Mouse (Mus musculus) embryonic facial prominence, embryonic 11.5 days (tissue): ENCODE results near the gene Lsm4. TPM values are rescaled to one million over a fixed set of nuclear protein-coding genes. Genes with fewer than 3 reads are reported as not detected.
A peak's percentile ranks its signal among the peaks of the same experiment; 100 is the strongest.

Source experiments
- ATAC-seq: fragments of 200-750 bp; cut with Nextera tagmentation; replicated peaks from 2 replicates; pipeline ENCODE4 v1.8.0; 2017; ENCODE audit warnings: low read depth; ENCODE audit not compliant: insufficient number of reproducible peaks, low FRiP score, low TSS enrichment
- DNase-seq: peaks from one replicate; pipeline ENCODE4 v3.0.0-alpha.2; 2015; ENCODE audit warnings: low spot score
- H3K27ac ChIP-seq: fragments of 300-500 bp; sonication (generic); replicated peaks from 2 replicates; pipeline ENCODE4 v1.5.1; 2014; ENCODE audit warnings: mild to moderate bottlenecking, low read depth, low read length, control low read depth
- H3K27me3 ChIP-seq: fragments of 300-500 bp; sonication (generic); 2 replicates; pipeline ENCODE4 v1.6.1; 2014; ENCODE audit warnings: mild to moderate bottlenecking, low read length, moderate library complexity, mixed read lengths; ENCODE audit not compliant: control insufficient read depth, insufficient read depth
- H3K36me3 ChIP-seq: fragments of 300-500 bp; sonication (generic); replicated peaks from 2 replicates; pipeline ENCODE4 v1.6.1; 2014; ENCODE audit warnings: low read depth, mild to moderate bottlenecking, low read length, moderate library complexity, mixed read lengths; ENCODE audit not compliant: control insufficient read depth, insufficient read depth
- H3K4me1 ChIP-seq: fragments of 300-500 bp; sonication (generic); 2 replicates; pipeline ENCODE4 v1.6.1; 2014; ENCODE audit warnings: low read length, mixed read lengths; ENCODE audit not compliant: control insufficient read depth, insufficient read depth
- H3K4me2 ChIP-seq: fragments of 300-500 bp; sonication (generic); 2 replicates; pipeline ENCODE4 v1.6.1; 2014; ENCODE audit warnings: low read depth, mild to moderate bottlenecking, control low read depth, low read length, moderate library complexity
- H3K4me3 ChIP-seq: fragments of 300-500 bp; sonication (generic); 2 replicates; pipeline ENCODE4 v1.5.1; 2014; ENCODE audit warnings: low read depth, low read length, control low read depth
- H3K9ac ChIP-seq: fragments of 300-500 bp; sonication (generic); replicated peaks from 2 replicates; pipeline ENCODE4 v1.6.1; 2014; ENCODE audit warnings: mild to moderate bottlenecking, control low read depth, low read length
- H3K9me3 ChIP-seq: fragments of 300-500 bp; sonication (generic); replicated peaks from 2 replicates; pipeline ENCODE4 v1.6.1; 2016; ENCODE audit warnings: mild to moderate bottlenecking, low read length, inconsistent platforms, mixed read lengths; ENCODE audit not compliant: control insufficient read depth
- WGBS: fragments of 180-500 bp; shearing (Covaris S2); extraction: QIAGEN DNeasy Blood & Tissue Kit; methylation state at CpG from one replicate; pipeline ENCODE4 v1.1.7; 2014; 5-methylcytosine and 5-hydroxymethylcytosine counted together
- polyA plus RNA-seq: library from polyadenylated mRNA; unstranded; fragments of >200 nt; fragmentation: Nextera tagmentation; extraction: Ambion mirVana; gene quantifications from 2 replicates; pipeline ENCODE4 v1.2.1, GENCODE M21; 2014

The Lsm4 gene
- polyA plus RNA-seq, 1 experiment from 2014 or later = 334 TPM

DNA sequence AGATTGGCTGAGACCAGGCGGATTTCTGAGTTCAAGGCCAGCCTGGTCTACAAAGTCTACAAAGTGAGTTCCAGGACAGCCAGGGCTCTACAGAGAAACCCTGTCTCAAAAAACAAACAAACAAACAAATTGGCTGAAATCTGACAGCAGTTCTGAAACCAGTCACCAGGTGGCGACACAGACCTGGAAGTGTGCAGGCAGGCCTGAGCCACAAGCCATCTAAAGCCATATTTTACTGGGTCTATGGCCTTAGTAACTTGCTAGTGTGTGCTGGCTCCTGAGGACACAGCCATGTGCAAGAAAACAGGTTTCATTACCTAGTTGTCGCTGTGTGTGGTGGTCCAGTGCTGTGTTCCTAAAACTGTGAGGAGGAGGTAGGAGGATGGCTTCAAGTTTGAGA lies 47.7 kb downstream of the Lsm4 start:
- H3K9me3 ChIP-seq = no peaks in the 10 kb centered on the region
- H3K27me3 ChIP-seq = no peaks in the 10 kb centered on the region
- H3K4me3 ChIP-seq = no peak overlapping the region
- H3K27ac ChIP-seq = no peak overlapping the region
- DNase-seq = peak; percentile 80
- H3K4me1 ChIP-seq = no peaks in the 10 kb centered on the region
- whole genome bisulfite sequencing = 1% methylated on average over 3 of the region's 3 CpGs
- no peak overlapping the region for H3K4me2 ChIP-seq
- ATAC-seq = no peak
- H3K36me3 ChIP-seq = no peaks in the 10 kb centered on the region
- no peak overlapping the region for H3K9ac ChIP-seq

DNA sequence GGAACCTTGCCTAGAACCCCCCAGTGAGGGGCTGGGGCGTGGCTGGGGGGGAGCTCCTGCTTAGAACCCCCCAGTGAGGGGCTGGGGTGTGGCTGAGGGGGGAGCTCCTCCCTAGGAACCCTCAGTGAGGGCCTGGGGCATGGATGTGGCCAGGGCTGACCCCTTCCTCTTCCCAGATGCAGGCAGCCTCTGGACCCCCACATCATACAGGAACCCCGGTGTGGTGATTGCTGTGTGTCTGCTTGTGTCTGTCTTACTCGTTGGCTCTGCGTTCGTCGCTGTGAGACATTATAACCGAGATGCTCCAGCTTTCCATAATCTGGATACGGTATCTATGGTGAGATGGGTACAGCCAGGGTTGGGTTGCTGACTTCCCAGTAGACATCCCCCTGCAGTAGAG lies 48.6 kb downstream of the Lsm4 start:
- H3K36me3 ChIP-seq = no peaks in the 10 kb centered on the region
- no peaks in the 10 kb centered on the region for H3K4me1 ChIP-seq
- ATAC-seq (no peak), DNase-seq (no peak)
- no peaks in the 10 kb centered on the region for H3K27me3 ChIP-seq
- no peak overlapping the region for H3K4me2 ChIP-seq
- no peak overlapping the region for H3K9ac ChIP-seq
- no peak overlapping the region for H3K27ac ChIP-seq
- WGBS = 81% methylated on average over 8 of the region's 8 CpGs
- no peaks in the 10 kb centered on the region for H3K9me3 ChIP-seq
- H3K4me3 ChIP-seq = no peak overlapping the region

DNA sequence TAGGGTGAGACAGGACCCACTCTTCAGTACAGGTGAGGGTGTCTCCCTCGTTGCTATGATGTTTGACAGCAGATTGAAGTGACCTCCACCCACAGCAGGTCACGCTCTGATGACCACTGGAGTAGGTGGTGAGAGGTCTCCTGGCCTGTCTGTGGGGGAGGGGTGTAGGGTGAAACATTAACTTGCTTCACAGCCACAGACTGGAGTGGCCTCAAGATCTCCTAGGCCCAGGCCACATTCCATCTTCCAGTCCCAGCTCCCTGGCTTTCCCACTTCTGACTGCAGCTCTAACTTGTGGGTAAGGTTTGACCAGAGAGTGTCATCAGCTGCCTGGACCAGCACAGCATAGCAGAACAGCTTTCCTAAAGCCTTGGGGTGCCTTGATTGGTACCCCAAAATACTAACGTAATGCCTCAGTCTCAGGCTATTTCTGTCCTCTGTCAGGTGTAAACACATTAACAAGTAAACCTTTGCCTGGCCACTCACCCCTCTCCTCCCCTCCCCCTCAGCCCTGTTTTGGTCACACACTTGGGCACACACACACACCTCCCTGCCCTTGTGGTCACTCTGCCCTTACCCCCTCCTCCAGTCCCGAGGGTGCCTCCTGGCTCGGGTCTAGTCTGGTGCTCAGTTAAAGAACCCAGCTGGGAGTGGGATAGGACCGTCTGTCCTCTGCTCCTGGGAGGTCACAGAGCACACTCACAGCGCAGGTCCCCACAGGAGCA lies 50.6 kb downstream of the Lsm4 start, which contains the start of gene Pde4c:
Pde4c (plus strand) TSS at position 235 of the 725 bp plus-strand sequence.
- Histone ChIP-seq H3K36me3 (no peaks in the 10 kb centered on the region), H3K4me1 (no peaks in the 10 kb centered on the region), H3K4me2 (no peak within 1 kb of the TSS), H3K9me3 (no peaks in the 10 kb centered on the region), H3K4me3 (no peak within 1 kb of the TSS), H3K9ac (no peak within 1 kb of the TSS), H3K27me3 (no peaks in the 10 kb centered on the region), H3K27ac (no peak within 1 kb of the TSS)
- WGBS = 68% methylated on average over 7 of the region's 7 CpGs
- ATAC-seq (no peak), DNase-seq (no peak)

DNA sequence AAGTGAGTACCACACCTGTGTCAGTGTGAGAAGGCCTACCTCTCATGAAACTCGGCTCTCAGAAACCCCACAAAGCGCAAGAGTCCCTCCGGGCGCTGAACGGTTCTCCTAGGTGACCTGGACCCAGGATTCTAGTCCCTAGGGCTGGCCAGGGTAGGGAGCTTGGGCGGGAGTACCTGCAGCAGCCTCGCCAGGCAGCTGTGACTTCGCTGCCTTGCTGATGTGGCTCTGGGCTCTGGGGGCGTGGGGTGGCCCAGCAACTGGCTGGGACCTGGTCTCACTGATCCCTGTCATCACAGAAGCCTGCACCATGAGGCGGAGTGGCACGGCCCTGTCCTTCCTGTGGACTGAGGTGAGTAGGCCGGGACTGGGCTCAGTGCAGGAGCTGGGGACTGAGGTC lies 51.2 kb downstream of the Lsm4 start:
- DNase-seq (no peak), ATAC-seq (no peak)
- Histone ChIP-seq H3K27ac (no peak overlapping the region), H3K4me2 (no peak overlapping the region), H3K9ac (no peak overlapping the region), H3K36me3 (no peaks in the 10 kb centered on the region), H3K4me3 (no peak overlapping the region), H3K4me1 (no peaks in the 10 kb centered on the region), H3K9me3 (no peaks in the 10 kb centered on the region), H3K27me3 (peaks cover 4% of the 10 kb centered on the region)
- 73% methylated on average over 12 of the region's 12 CpGs for WGBS

DNA sequence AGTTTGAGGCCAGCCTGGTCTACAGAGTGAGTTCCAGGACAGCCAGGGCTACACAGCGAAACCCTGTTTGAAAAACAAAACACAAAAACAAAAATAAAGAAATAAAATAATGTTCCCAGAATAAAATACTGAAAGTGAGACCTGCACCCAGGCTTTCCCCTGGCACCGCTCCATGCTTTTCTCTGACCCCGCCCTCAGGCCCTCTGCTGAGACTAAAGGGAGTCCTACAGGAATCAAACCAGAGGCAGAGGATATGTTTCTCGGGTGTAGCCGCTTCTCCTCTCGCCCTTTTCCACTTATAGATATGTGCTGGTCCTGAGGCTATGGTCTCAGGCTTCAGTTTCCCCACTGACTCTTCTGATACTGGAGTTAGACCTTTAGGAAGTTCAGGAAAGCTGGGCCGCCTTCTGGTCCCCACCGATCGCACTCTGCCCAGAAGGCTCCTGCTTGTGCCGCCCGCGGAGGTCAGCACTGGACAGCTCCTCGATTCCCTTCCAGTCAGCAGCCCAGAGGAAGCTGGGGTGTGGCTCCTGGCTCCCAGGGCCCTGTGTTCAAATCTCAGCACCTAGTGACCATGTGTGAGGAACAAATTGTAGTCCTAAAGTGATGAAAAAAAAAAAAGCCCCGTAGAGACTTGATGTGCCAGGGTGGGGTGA lies 52.9 kb downstream of the Lsm4 start:
- ATAC-seq (no peak), DNase-seq (peak; percentile 61)
- WGBS = 26% methylated on average over 14 of the region's 14 CpGs
- H3K27me3 ChIP-seq = peaks cover 18% of the 10 kb centered on the region
- no peak overlapping the region for H3K4me2 ChIP-seq
- no peaks in the 10 kb centered on the region for H3K9me3 ChIP-seq
- peaks cover 2% of the 10 kb centered on the region; the same call in 1 of the 2 replicates for H3K4me1 ChIP-seq
- no peak overlapping the region for H3K27ac ChIP-seq
- no peaks in the 10 kb centered on the region for H3K36me3 ChIP-seq
- no peak overlapping the region for H3K4me3 ChIP-seq
- no peak overlapping the region for H3K9ac ChIP-seq

DNA sequence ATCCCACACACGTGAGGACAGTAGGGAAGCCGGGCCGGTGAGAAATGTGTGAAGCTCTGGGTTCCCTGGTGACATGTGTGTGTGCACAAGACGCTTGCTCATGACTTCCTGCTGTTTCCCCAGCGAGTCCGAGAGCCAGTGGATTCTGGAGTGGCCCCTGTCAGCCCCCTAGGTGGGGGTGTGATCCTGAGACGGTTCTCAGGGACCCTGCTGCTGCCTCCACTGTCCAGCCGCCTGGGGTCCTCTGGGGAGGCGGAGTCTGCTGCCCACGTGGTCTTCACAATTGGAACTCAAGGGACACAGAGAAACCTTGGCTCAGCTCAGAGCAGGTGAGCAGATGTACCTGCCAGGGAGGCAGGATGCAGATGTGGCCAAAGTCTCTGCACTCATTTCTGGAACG lies 53.7 kb downstream of the Lsm4 start:
- Histone ChIP-seq H3K4me1 (peaks cover 2% of the 10 kb centered on the region; the same call in 1 of the 2 replicates), H3K9ac (no peak overlapping the region), H3K36me3 (no peaks in the 10 kb centered on the region), H3K27me3 (peaks cover 19% of the 10 kb centered on the region), H3K9me3 (no peaks in the 10 kb centered on the region), H3K27ac (no peak overlapping the region), H3K4me3 (no peak overlapping the region), H3K4me2 (no peak overlapping the region)
- ATAC-seq (no peak), DNase-seq (no peak)
- WGBS = 43% methylated on average over 11 of the region's 11 CpGs

Other genes with a start within 250 kb of the Lsm4 start
- 10.2 and 11.8 TPM in 2 replicates for gene Crtc1, start 233.7 kb upstream of the Lsm4 start, polyA plus RNA-seq
- 15.4 and 17.9 TPM in 2 replicates for gene Klhl26, start 196.3 kb upstream of the Lsm4 start, polyA plus RNA-seq
- 25.4 and 25.7 TPM in 2 replicates for gene Tmem59l, start 185.9 kb upstream of the Lsm4 start, polyA plus RNA-seq
- gene Crlf1, start 180.1 kb upstream of the Lsm4 start, polyA plus RNA-seq = 63.8 and 64.7 TPM in 2 replicates
- 126 and 140 TPM in 2 replicates for gene Rex1bd, start 166.5 kb upstream of the Lsm4 start, polyA plus RNA-seq
- gene Uba52, start 162.4 kb upstream of the Lsm4 start, polyA plus RNA-seq = 783 and 884 TPM in 2 replicates
- 175 and 196 TPM in 2 replicates for gene Fkbp8, start 145.5 kb upstream of the Lsm4 start, polyA plus RNA-seq
- gene Kxd1, start 145.3 kb upstream of the Lsm4 start, polyA plus RNA-seq = 47.4 and 49.9 TPM in 2 replicates
- gene Ell, start 133.8 kb upstream of the Lsm4 start, polyA plus RNA-seq = 15.3 and 16.1 TPM in 2 replicates
- gene Isyna1, start 78.9 kb upstream of the Lsm4 start, polyA plus RNA-seq = 79.0 and 87.9 TPM in 2 replicates
- 108 and 123 TPM in 2 replicates for gene Ssbp4, start 64.4 kb upstream of the Lsm4 start, polyA plus RNA-seq
- 0.32 and 0.98 TPM in 2 replicates for gene Lrrc25, start 57.1 kb upstream of the Lsm4 start, polyA plus RNA-seq
- 0.20 TPM in 1 of 2 replicates, not detected in the other for gene Gdf15, start 40.8 kb upstream of the Lsm4 start, polyA plus RNA-seq
- gene Pgpep1, start 12.9 kb upstream of the Lsm4 start, polyA plus RNA-seq = 59.8 and 71.3 TPM in 2 replicates
- 94.2 and 104 TPM in 2 replicates for gene Jund, start 25.7 kb downstream of the Lsm4 start, polyA plus RNA-seq
- gene Iqcn, start 30.2 kb downstream of the Lsm4 start, polyA plus RNA-seq = not detected in 2 replicates
- gene Gm3336, start 45.3 kb downstream of the Lsm4 start, polyA plus RNA-seq = not detected in 2 replicates
- gene Pde4c, start 50.5 kb downstream of the Lsm4 start, polyA plus RNA-seq = 0.06 and 0.20 TPM in 2 replicates
- 24.8 and 31.6 TPM in 2 replicates for gene Rab3a, start 81.4 kb downstream of the Lsm4 start, polyA plus RNA-seq
- 25.8 and 33.5 TPM in 2 replicates for gene Mpv17l2, start 87.7 kb downstream of the Lsm4 start, polyA plus RNA-seq
- 30.1 and 33.4 TPM in 2 replicates for gene Pik3r2, start 103.5 kb downstream of the Lsm4 start, polyA plus RNA-seq
- gene Mast3, start 131.8 kb downstream of the Lsm4 start, polyA plus RNA-seq = 8.3 and 9.7 TPM in 2 replicates
- gene Il12rb1, start 135.2 kb downstream of the Lsm4 start, polyA plus RNA-seq = 0.10 TPM in 1 of 2 replicates, not detected in the other
- 5.1 and 5.3 TPM in 2 replicates for gene Arrdc2, start 166.5 kb downstream of the Lsm4 start, polyA plus RNA-seq
- 2.9 and 4.0 TPM in 2 replicates for gene Kcnn1, start 190.0 kb downstream of the Lsm4 start, polyA plus RNA-seq
- 149 and 150 TPM in 2 replicates for gene Ccdc124, start 200.7 kb downstream of the Lsm4 start, polyA plus RNA-seq
- 0.27 and 0.43 TPM in 2 replicates for gene Slc5a5, start 219.5 kb downstream of the Lsm4 start, polyA plus RNA-seq
- gene Rpl18a, start 224.2 kb downstream of the Lsm4 start, polyA plus RNA-seq = 3,270 and 3,568 TPM in 2 replicates
- 24.9 and 32.5 TPM in 2 replicates for gene Map1s, start 232.7 kb downstream of the Lsm4 start, polyA plus RNA-seq